Mouse (Mus musculus) forebrain, postnatal 0 days (tissue): ENCODE results near the gene Speg. TPM values are rescaled to one million over a fixed set of nuclear protein-coding genes. Genes with fewer than 3 reads are reported as not detected.

Source experiments
- ATAC-seq: fragments of 200-750 bp; cut with Nextera tagmentation; 2 replicates; pipeline ENCODE4 v1.8.0; 2017; ENCODE audit warnings: mild to moderate bottlenecking, moderate library complexity
- DNase-seq: peaks from one replicate; pipeline ENCODE4 v3.0.0-alpha.2; 2015
- H3K27ac ChIP-seq: fragments of 300-500 bp; sonication (generic); 2 replicates; pipeline ENCODE4 v1.5.1; 2014; ENCODE audit warnings: low read depth, mild to moderate bottlenecking, antibody characterized with exemption, low read length, moderate library complexity, mixed read lengths
- H3K27me3 ChIP-seq: fragments of 300-500 bp; sonication (generic); 2 replicates; pipeline ENCODE4 v1.6.1; 2014; ENCODE audit warnings: mild to moderate bottlenecking, low read length, mixed read lengths; ENCODE audit not compliant: insufficient read depth
- H3K36me3 ChIP-seq: fragments of 300-500 bp; sonication (generic); 2 replicates; pipeline ENCODE4 v1.6.1; 2014; ENCODE audit warnings: mild to moderate bottlenecking, moderate library complexity; ENCODE audit not compliant: insufficient read depth
- H3K4me1 ChIP-seq: fragments of 300-500 bp; sonication (generic); 2 replicates; pipeline ENCODE4 v1.6.1; 2014; ENCODE audit warnings: antibody characterized with exemption; ENCODE audit not compliant: insufficient read depth
- H3K4me2 ChIP-seq: fragments of 300-500 bp; sonication (generic); 2 replicates; pipeline ENCODE4 v1.6.1; 2014; ENCODE audit warnings: low read depth, mild to moderate bottlenecking, moderate library complexity
- H3K4me3 ChIP-seq: fragments of 300-500 bp; sonication (generic); 2 replicates; pipeline ENCODE4 v1.5.1; 2014; ENCODE audit warnings: low read depth, low read length, mixed read lengths
- H3K9ac ChIP-seq: fragments of 300-500 bp; sonication (generic); 2 replicates; pipeline ENCODE4 v1.6.1; 2014; ENCODE audit warnings: mild to moderate bottlenecking
- H3K9me3 ChIP-seq: fragments of 300-500 bp; sonication (generic); 2 replicates; pipeline ENCODE4 v1.6.1; 2016; ENCODE audit warnings: low read length
- CTCF ChIP-seq: sonication (generic); IDR thresholded peaks from 2 replicates; pipeline ENCODE4 v1.5.1; 2016; ENCODE audit warnings: antibody characterized with exemption, control low read depth, low read depth
- WGBS: fragments of 180-500 bp; shearing (Covaris S2); extraction: QIAGEN DNeasy Blood & Tissue Kit; methylation state at CpG from one replicate; pipeline ENCODE4 v1.1.7; 2014; 5-methylcytosine and 5-hydroxymethylcytosine counted together
- polyA plus RNA-seq: library from polyadenylated mRNA; unstranded; fragments of >200 nt; fragmentation: Nextera tagmentation; extraction: Ambion mirVana; gene quantifications from 2 replicates; pipeline ENCODE4 v1.2.1, GENCODE M21; 2015
- total RNA-seq: library from RNA; depleted of rRNA; stranded (reverse); fragments of >200 nt; gene quantifications from 2 replicates; pipeline ENCODE4 v1.2.3, GENCODE M21; 2014

The Speg gene
- total and polyA plus RNA-seq, 2 experiments from 2014 or later, result 20.6 to 44.4 TPM

DNA sequence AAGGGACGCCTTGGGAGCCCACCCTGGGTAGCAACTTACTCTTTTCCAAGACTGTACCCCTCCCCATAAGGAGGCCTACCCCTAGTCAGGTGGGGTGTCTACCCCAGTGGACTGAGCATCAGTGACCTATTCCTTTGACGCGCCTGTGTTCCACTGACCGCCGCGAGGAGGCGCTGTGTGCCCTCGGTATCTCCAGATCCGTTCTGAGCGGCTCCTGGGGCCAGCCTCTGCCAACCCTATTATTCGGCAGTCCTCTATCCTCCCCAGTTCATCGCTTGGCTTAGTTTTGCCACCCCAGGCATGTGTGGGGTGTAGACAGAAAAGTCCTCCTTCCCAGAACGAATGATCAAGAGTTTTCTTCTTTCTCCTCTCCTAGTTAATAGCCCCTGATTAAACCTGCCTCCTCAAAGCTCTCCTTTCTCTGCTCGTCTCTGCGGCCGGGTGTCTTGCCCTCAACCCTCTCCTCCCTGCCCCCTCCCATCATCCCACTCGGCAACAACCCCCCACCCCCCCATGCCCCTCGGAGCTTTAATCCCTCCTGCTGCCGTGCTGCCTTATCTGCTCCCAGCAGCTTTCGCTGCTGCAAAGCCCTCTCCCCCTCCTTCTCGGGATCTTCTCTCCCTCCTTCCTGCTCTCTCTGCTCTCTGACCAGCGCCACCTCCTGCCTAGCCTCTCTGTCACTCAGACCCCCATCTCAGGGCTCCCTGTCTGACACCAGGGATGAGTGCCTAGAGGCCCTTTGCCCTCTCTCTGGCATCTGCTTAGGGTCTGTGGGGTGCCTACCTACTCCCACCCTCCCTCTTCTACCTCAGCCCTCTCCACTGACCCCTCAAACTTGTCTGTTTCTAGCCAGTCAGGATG, 70.9 kb downstream of the Speg start:
- H3K4me3 ChIP-seq, result no peak overlapping the region
- ATAC-seq (peak; percentile 50), DNase-seq (peak; percentile 78)
- H3K36me3 ChIP-seq, result 0 out of 2 replicates have a peak, but pooled peaks cover 7% of the 10 kb centered on the region
- WGBS, result 2% methylated on average over 22 of the region's 22 CpGs
- no peak overlapping the region for H3K9ac ChIP-seq
- H3K9me3 ChIP-seq, result no peaks in the 10 kb centered on the region
- no peak overlapping the region for H3K27ac ChIP-seq
- H3K4me1 ChIP-seq, result peaks cover 26% of the 10 kb centered on the region
- H3K4me2 ChIP-seq, result peak overlapping the region; percentile 23
- H3K27me3 ChIP-seq, result peaks cover 38% of the 10 kb centered on the region
- peak; percentile 88 for TF ChIP-seq CTCF

- 6% methylated on average over 18 of the region's 20 CpGs for WGBS
- Histone ChIP-seq H3K9me3 (no peaks in the 10 kb centered on the region), H3K9ac (no peak overlapping the region), H3K4me3 (no peak overlapping the region), H3K4me2 (no peak overlapping the region), H3K27ac (no peak overlapping the region), H3K4me1 (peaks cover 26% of the 10 kb centered on the region), H3K36me3 (0 out of 2 replicates have a peak, but pooled peaks cover 7% of the 10 kb centered on the region), H3K27me3 (peaks cover 41% of the 10 kb centered on the region)
- TF ChIP-seq CTCF, result no peak
- no peak for DNase-seq
- ATAC-seq, result no peak
Measured at GRCm38 (mm10) chr1:75446656-75447055, 71.6 kb downstream of the Speg start.

GRCm38 (mm10) chr1:75447265-75448051, 72.4 kb downstream of the Speg start:
- DNase-seq, result peak; percentile 71
- no peak for TF ChIP-seq CTCF
- 8% methylated on average over 10 of the region's 10 CpGs for WGBS
- Histone ChIP-seq H3K36me3 (0 out of 2 replicates have a peak, but pooled peaks cover 4% of the 10 kb centered on the region), H3K4me1 (peaks cover 26% of the 10 kb centered on the region), H3K4me3 (no peak overlapping the region), H3K9ac (no peak overlapping the region), H3K9me3 (no peaks in the 10 kb centered on the region), H3K27me3 (peaks cover 41% of the 10 kb centered on the region), H3K4me2 (peak overlapping the region; percentile 29), H3K27ac (no peak overlapping the region)
- peak; percentile 20 for ATAC-seq

DNA sequence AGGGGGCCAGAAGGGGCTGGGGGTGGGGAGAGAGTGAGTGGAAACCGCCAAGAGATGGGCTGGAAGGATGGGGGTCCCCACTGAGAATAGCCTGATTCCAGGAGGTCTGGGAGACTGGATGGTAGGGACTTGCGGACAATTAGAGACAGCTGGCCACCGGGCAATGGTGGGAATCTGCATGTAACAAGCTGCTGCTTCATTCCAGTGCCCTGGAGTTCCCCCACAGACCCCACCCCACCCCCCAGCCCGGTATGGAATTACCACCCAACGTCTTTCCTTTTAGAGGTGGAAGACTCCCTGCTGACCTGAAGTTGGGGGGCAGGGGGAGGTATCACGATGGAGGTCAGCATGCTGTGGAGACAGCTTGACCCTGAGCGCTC, 72.9 kb downstream of the Speg start:
- no peak for TF ChIP-seq CTCF
- peaks cover 41% of the 10 kb centered on the region for H3K27me3 ChIP-seq
- no peak overlapping the region for H3K4me3 ChIP-seq
- H3K27ac ChIP-seq, result no peak overlapping the region
- no peak for ATAC-seq
- no peaks in the 10 kb centered on the region for H3K36me3 ChIP-seq
- H3K4me2 ChIP-seq, result peak overlapping the region; percentile 29
- H3K9me3 ChIP-seq, result no peaks in the 10 kb centered on the region
- WGBS, result under 1% methylated on average over 7 of the region's 7 CpGs
- H3K4me1 ChIP-seq, result peaks cover 26% of the 10 kb centered on the region
- H3K9ac ChIP-seq, result no peak overlapping the region
- no peak for DNase-seq

DNA sequence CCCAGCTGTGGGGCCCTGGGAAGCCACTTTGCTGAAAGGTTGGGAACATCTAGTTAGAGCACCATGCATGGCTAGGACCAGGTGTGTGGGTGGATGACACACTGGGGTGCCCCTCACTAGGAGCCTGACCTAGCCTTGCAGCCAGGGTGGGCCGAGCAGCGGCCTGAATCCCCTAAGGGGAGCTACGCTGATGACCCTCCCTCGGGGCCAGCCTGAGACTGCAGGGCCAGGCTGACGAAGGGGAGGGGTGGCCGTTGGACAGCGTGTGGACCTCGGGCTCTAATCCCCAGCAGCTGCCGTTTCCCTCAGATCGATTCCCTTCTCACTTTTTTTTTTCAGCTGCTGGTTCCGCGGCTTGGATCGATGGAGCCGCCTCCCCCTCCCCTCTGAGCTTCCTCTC, 73.8 kb downstream of the Speg start:
- ATAC-seq (no peak), DNase-seq (no peak)
- Histone ChIP-seq H3K4me2 (0 out of 2 replicates have a peak overlapping the region, but pooled peaks have one; percentile 3), H3K4me1 (peaks cover 26% of the 10 kb centered on the region), H3K9ac (no peak overlapping the region), H3K27ac (no peak overlapping the region), H3K4me3 (no peak overlapping the region; the same call in 1 of the 2 replicates), H3K36me3 (no peaks in the 10 kb centered on the region), H3K27me3 (peaks cover 41% of the 10 kb centered on the region), H3K9me3 (no peaks in the 10 kb centered on the region)
- no peak for TF ChIP-seq CTCF
- WGBS, result 2% methylated on average over 13 of the region's 14 CpGs

GRCm38 (mm10) chr1:75449377-75450135, 74.5 kb downstream of the Speg start:
- Histone ChIP-seq H3K4me3 (peak overlapping the region; percentile 32), H3K9ac (no peak overlapping the region), H3K36me3 (no peaks in the 10 kb centered on the region), H3K27me3 (peaks cover 41% of the 10 kb centered on the region), H3K27ac (no peak overlapping the region), H3K4me1 (peaks cover 20% of the 10 kb centered on the region), H3K4me2 (peak overlapping the region; percentile 58), H3K9me3 (no peaks in the 10 kb centered on the region)
- DNase-seq, result no peak
- ATAC-seq, result no peak
- no peak for TF ChIP-seq CTCF
- 10% methylated on average over 8 of the region's 8 CpGs for WGBS
